Mouse (Mus musculus) thymus, postnatal 14 days (tissue): ENCODE measurements around the gene Slc17a4.

ENCODE experiments used
- DNase-seq: peaks from one replicate; pipeline ENCODE4 v3.0.0; 2021

Slc17a4 gene

GRCm38 (mm10) chr13:23892592-23893268, 22.1 kb downstream of the Slc17a4 start:
- DNase-seq, result no peak

GRCm38 (mm10) chr13:23889011-23889605, 25.7 kb downstream of the Slc17a4 start:
- DNase-seq, result no peak

GRCm38 (mm10) chr13:23887026-23887725, 27.6 kb downstream of the Slc17a4 start:
- DNase-seq, result no peak

- DNase-seq, result peak; percentile 41
Observed at GRCm38 (mm10) chr13:23885540-23885939, 29.3 kb downstream of the Slc17a4 start.

GRCm38 (mm10) chr13:23879636-23880035, 35.2 kb downstream of the Slc17a4 start:
- no peak for DNase-seq

- no peak for DNase-seq
Observed at GRCm38 (mm10) chr13:23879106-23879505, 35.7 kb downstream of the Slc17a4 start.

- DNase-seq, result no peak
Observed at GRCm38 (mm10) chr13:23873141-23873540, 41.7 kb downstream of the Slc17a4 start.

GRCm38 (mm10) chr13:23869996-23870395, 44.8 kb downstream of the Slc17a4 start:
- DNase-seq, result no peak

GRCm38 (mm10) chr13:23868790-23869533, 45.8 kb downstream of the Slc17a4 start:
- no peak for DNase-seq

- DNase-seq, result no peak
Observed at GRCm38 (mm10) chr13:23867405-23867804, 47.4 kb downstream of the Slc17a4 start, which contains the start of gene Slc17a1. TSS of gene Slc17a1 (plus strand) at chr13:23867750.

GRCm38 (mm10) chr13:23867000-23867399, 47.8 kb downstream of the Slc17a4 start:
- DNase-seq, result no peak

GRCm38 (mm10) chr13:23866086-23866710, 48.6 kb downstream of the Slc17a4 start:
- DNase-seq, result no peak

GRCm38 (mm10) chr13:23864711-23865110, 50.1 kb downstream of the Slc17a4 start:
- DNase-seq, result no peak

GRCm38 (mm10) chr13:23861815-23862214, 53.0 kb downstream of the Slc17a4 start:
- no peak for DNase-seq

GRCm38 (mm10) chr13:23856401-23856800, 58.4 kb downstream of the Slc17a4 start:
- DNase-seq, result no peak

GRCm38 (mm10) chr13:23849299-23849698, 65.5 kb downstream of the Slc17a4 start:
- no peak for DNase-seq
